Mouse (Mus musculus) erythroblast, embryonic 14.5 days (primary cell): ENCODE measurements around the gene Pcdh7.

Experiments used
- GATA1 ChIP-seq: IDR thresholded peaks from 2 replicates; pipeline ENCODE4 v1.6.1; 2012; ENCODE audit warnings: low read length, inconsistent platforms, mixed read lengths
- TAL1 ChIP-seq: IDR thresholded peaks from 3 replicates; pipeline ENCODE4 v1.6.1; 2012; ENCODE audit warnings: low read length, inconsistent platforms, mixed read lengths

- no peak for TF ChIP-seq GATA1
- no peak for TF ChIP-seq TAL1
Observed at GRCm38 (mm10) chr5:57767346-57767745, 49.6 kb downstream of the Pcdh7 start.
